Mouse (Mus musculus): ENCODE measurements around the gene Clec10a. TPM values are rescaled to one million over a fixed set of nuclear protein-coding genes. Genes with fewer than 3 reads are reported as not detected.

Clec10a gene
- polyA plus RNA-seq, 1 experiment from 2014 or later = 0.38 TPM

DNA sequence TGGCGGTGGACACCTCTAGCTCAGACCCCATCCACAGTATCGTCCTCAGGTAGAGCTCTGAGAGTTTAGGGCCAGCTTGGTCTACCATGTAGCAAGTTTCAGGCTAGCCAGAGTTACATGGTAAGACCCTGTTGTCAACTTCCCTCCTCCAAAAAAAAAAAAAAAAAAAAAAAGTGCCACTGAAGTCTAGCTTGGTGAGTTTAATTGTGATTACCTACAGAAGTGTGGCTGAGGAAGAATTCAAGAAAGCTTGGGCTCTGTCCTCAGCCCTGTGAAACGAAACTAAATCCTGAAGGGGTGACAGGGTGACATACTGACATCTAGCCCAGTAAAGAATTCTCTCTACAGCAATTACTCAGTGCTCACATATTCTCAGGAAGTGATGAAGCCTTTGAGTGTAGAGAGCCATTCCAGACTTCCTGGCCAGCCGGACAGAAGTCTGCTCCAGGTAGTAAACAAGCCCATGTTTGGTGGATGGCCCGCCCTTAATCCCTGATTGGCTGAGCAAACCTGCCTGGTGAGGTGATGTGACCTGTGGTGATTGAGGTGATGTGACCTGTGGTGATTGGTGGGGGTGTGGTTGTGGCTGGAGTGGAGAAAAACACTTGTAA lies 52.9 kb downstream of the Clec10a start:
- no peak overlapping the region for H3K9ac ChIP-seq (ENCODE audit: low read length)
- no peak overlapping the region for H3K4me3 ChIP-seq (ENCODE audit: low read depth, low read length)
- no peak for DNase-seq (ENCODE audit: low spot score)
- peaks cover 18% of the 10 kb centered on the region for H3K27me3 ChIP-seq (ENCODE audit: control insufficient read depth, insufficient read depth, low read length)
- no peak overlapping the region for H3K27ac ChIP-seq (ENCODE audit: low read depth, low read length)
- H3K9me3 ChIP-seq (ENCODE audit: control insufficient read depth, low read length) = no peaks in the 10 kb centered on the region
- no peaks in the 10 kb centered on the region for H3K36me3 ChIP-seq (ENCODE audit: control insufficient read depth, insufficient read depth, low read length)
- H3K4me2 ChIP-seq (ENCODE audit: low read depth) = no peak overlapping the region
- 77% methylated on average over 5 of the region's 5 CpGs for WGBS
- peaks cover 3% of the 10 kb centered on the region; the same call in 1 of the 2 replicates for H3K4me1 ChIP-seq (ENCODE audit: control insufficient read depth, insufficient read depth, low read length)
- ATAC-seq (ENCODE audit: insufficient read depth, low FRiP score, low TSS enrichment) = no peak

DNA sequence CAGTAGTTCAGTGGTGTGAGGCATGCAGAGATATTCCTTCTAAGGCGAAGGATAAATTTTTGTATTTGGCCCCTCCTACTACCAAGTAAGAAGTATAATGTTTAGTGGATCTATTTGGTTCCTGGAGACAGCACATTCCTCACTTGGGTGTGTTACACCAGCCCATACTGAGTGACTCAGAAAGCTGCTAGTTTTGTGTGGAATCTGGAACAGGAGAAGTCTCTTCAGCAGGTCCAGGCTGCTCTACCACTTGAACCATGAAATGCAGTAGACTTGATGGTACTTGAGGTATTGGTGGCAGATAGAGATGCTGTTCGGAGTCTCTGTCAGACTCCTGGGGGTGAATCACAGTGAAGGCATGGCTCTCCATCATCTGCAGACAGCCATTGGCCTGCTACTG lies 54.7 kb downstream of the Clec10a start:
- Histone ChIP-seq H3K9ac (ENCODE audit: low read length) (no peak overlapping the region), H3K9me3 (ENCODE audit: control insufficient read depth, low read length) (no peaks in the 10 kb centered on the region), H3K36me3 (ENCODE audit: control insufficient read depth, insufficient read depth, low read length) (no peaks in the 10 kb centered on the region), H3K4me2 (ENCODE audit: low read depth) (no peak overlapping the region), H3K4me3 (ENCODE audit: low read depth, low read length) (no peak overlapping the region), H3K27me3 (ENCODE audit: control insufficient read depth, insufficient read depth, low read length) (peaks cover 36% of the 10 kb centered on the region), H3K4me1 (ENCODE audit: control insufficient read depth, insufficient read depth, low read length) (peaks cover 16% of the 10 kb centered on the region), H3K27ac (ENCODE audit: low read depth, low read length) (no peak overlapping the region)
- no peak for ATAC-seq (ENCODE audit: insufficient read depth, low FRiP score, low TSS enrichment)
- 91% methylated on average over 2 of the region's 2 CpGs for WGBS
- no peak for DNase-seq (ENCODE audit: low spot score)

DNA sequence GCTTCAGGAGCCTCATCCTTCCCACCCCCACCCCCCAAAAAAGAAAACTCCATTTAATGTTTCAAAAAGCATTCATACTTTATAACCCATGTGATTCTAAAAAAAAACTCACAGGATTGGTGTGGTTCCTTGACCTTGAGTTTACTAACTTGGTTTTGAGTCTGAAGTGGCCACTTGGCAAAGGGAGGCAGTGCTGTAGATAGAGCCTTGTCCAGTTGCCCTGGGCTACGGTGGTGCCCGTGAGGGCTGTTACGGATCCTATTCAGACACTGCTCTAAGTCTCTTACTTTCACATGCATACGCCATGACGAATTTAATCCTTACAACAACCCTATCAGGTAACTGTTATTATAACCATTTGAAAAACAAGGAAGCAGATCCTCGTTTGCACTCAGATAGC lies 56.0 kb downstream of the Clec10a start:
- Histone ChIP-seq H3K9ac (ENCODE audit: low read length) (no peak overlapping the region), H3K4me2 (ENCODE audit: low read depth) (no peak overlapping the region), H3K4me1 (ENCODE audit: control insufficient read depth, insufficient read depth, low read length) (peaks cover 16% of the 10 kb centered on the region), H3K27me3 (ENCODE audit: control insufficient read depth, insufficient read depth, low read length) (peaks cover 47% of the 10 kb centered on the region), H3K9me3 (ENCODE audit: control insufficient read depth, low read length) (no peaks in the 10 kb centered on the region), H3K27ac (ENCODE audit: low read depth, low read length) (no peak overlapping the region), H3K4me3 (ENCODE audit: low read depth, low read length) (no peak overlapping the region), H3K36me3 (ENCODE audit: control insufficient read depth, insufficient read depth, low read length) (no peaks in the 10 kb centered on the region)
- DNase-seq (ENCODE audit: low spot score) = no peak
- WGBS = 84% methylated on average over 6 of the region's 6 CpGs
- no peak for ATAC-seq (ENCODE audit: insufficient read depth, low FRiP score, low TSS enrichment)

DNA sequence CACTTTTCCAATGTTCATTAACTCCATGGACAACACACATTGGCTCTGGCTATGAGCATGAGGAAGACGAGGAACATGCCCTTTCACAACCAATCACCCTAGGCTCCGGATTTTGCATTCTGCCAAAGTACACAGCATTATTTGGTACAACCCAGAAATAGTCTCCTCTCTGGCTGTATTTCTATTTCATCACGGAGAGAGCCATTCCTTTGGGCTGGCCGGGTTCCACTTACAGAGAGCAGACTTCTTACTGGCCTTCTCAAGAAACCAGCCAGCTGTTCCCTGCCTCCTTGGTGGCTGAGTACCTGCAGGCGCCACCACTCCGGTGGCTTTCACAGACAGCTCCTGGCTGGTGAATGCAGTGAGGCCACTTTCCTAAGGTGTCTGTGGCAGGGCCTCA lies 56.4 kb downstream of the Clec10a start, which contains the start of gene Slc16a11:
Gene Slc16a11, plus strand, starts transcription at position 330 of the 400 bp plus-strand sequence.
- WGBS = 67% methylated on average over 6 of the region's 6 CpGs
- H3K4me2 ChIP-seq (ENCODE audit: low read depth) = no peak within 1 kb of the TSS
- no peak within 1 kb of the TSS for H3K4me3 ChIP-seq (ENCODE audit: low read depth, low read length)
- no peak within 1 kb of the TSS for H3K27ac ChIP-seq (ENCODE audit: low read depth, low read length)
- H3K36me3 ChIP-seq (ENCODE audit: control insufficient read depth, insufficient read depth, low read length) = no peaks in the 10 kb centered on the region
- H3K4me1 ChIP-seq (ENCODE audit: control insufficient read depth, insufficient read depth, low read length) = peaks cover 16% of the 10 kb centered on the region
- no peaks in the 10 kb centered on the region for H3K9me3 ChIP-seq (ENCODE audit: control insufficient read depth, low read length)
- peaks cover 48% of the 10 kb centered on the region for H3K27me3 ChIP-seq (ENCODE audit: control insufficient read depth, insufficient read depth, low read length)
- DNase-seq (ENCODE audit: low spot score) (no peak), ATAC-seq (ENCODE audit: insufficient read depth, low FRiP score, low TSS enrichment) (no peak)
- H3K9ac ChIP-seq (ENCODE audit: low read length) = no peak within 1 kb of the TSS

DNA sequence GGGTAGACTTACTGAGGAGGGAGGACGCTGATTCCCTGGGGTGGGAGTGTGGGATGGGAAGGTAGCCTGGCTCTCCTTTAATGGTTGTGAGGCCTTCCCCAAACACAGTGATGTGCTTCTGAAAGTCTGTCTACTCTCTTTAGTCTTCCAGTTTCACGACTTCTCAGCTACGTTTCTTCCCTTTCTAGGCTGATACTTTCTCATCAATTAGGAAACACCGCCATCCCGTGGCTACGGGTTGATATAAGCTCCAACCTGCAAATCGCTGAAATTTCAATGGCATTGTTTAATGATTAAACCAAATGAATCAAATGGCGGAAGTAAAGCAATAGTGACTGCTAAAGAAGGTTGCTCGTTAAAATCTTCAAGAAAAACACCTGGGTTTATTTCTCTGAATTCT lies 56.9 kb downstream of the Clec10a start:
- Histone ChIP-seq H3K36me3 (ENCODE audit: control insufficient read depth, insufficient read depth, low read length) (no peaks in the 10 kb centered on the region), H3K4me3 (ENCODE audit: low read depth, low read length) (no peak overlapping the region), H3K27me3 (ENCODE audit: control insufficient read depth, insufficient read depth, low read length) (peaks cover 48% of the 10 kb centered on the region), H3K9ac (ENCODE audit: low read length) (no peak overlapping the region), H3K4me1 (ENCODE audit: control insufficient read depth, insufficient read depth, low read length) (peaks cover 16% of the 10 kb centered on the region), H3K27ac (ENCODE audit: low read depth, low read length) (no peak overlapping the region), H3K4me2 (ENCODE audit: low read depth) (no peak overlapping the region), H3K9me3 (ENCODE audit: control insufficient read depth, low read length) (no peaks in the 10 kb centered on the region)
- WGBS = 12% methylated on average over 9 of the region's 9 CpGs
- ATAC-seq (ENCODE audit: insufficient read depth, low FRiP score, low TSS enrichment) (no peak), DNase-seq (ENCODE audit: low spot score) (peak; percentile 56)

DNA sequence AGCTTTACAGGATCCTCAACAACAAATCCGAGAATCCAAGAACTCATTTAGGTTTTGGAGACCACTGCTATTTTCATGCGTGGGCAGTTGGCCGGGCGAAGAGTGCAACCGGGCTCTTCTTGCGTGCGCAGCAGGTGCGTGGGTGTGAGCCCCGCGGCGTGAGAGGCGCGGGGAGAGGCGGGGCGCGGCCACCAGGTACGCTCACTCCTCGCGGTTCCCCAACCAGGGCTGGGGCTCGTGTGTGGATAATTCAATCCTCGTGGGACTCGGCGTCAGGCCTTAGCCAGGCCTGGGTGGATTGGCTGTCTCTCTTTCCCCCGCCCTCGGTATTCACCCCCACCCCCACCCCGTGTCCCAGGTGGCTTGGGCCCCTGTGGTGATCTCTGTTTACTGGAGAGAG lies 57.7 kb downstream of the Clec10a start:
- Histone ChIP-seq H3K4me1 (ENCODE audit: control insufficient read depth, insufficient read depth, low read length) (peaks cover 17% of the 10 kb centered on the region), H3K9me3 (ENCODE audit: control insufficient read depth, low read length) (no peaks in the 10 kb centered on the region), H3K9ac (ENCODE audit: low read length) (peak overlapping the region; percentile 28), H3K27me3 (ENCODE audit: control insufficient read depth, insufficient read depth, low read length) (peaks cover 48% of the 10 kb centered on the region), H3K4me3 (ENCODE audit: low read depth, low read length) (peak overlapping the region; percentile 25), H3K4me2 (ENCODE audit: low read depth) (peak overlapping the region; percentile 47), H3K27ac (ENCODE audit: low read depth, low read length) (no peak overlapping the region), H3K36me3 (ENCODE audit: control insufficient read depth, insufficient read depth, low read length) (no peaks in the 10 kb centered on the region)
- WGBS = 7% methylated on average over 26 of the region's 26 CpGs
- DNase-seq (ENCODE audit: low spot score) (no peak), ATAC-seq (ENCODE audit: insufficient read depth, low FRiP score, low TSS enrichment) (no peak)

DNA sequence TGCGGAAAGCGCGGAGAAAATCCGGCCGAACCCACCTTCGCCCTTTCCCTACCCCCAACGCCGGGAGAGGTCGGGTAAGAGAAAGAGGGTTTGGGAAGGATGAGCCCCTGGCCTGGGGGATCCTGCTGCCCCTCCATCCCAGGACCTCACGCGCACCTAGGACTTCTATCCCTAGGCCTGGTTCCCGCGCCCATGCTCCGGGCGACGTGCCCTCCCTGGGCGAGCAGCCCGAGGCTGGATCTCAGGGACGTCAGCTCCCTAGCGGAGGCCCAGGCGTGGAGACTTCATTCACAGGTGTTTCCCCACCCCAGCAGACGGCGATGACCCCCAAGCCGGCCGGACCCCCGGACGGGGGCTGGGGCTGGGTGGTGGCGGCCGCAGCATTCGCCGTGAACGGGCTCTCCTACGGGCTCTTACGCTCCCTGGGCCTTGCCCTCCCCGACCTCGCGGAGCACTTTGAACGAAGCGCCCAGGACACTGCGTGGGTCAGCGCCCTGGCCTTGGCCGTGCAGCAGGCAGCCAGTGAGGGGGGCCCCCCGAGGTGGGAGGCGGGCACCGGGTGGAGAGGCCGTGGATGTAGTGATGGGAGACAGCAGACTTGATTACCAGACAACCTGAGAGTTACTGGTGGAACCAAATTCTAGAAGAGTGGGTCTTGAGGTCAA lies 58.3 kb downstream of the Clec10a start:
- H3K9me3 ChIP-seq (ENCODE audit: control insufficient read depth, low read length) = no peaks in the 10 kb centered on the region
- no peaks in the 10 kb centered on the region for H3K36me3 ChIP-seq (ENCODE audit: control insufficient read depth, insufficient read depth, low read length)
- no peak overlapping the region for H3K27ac ChIP-seq (ENCODE audit: low read depth, low read length)
- H3K9ac ChIP-seq (ENCODE audit: low read length) = peak overlapping the region; percentile 28
- peak; percentile 31; the same call in 1 of the 2 replicates for ATAC-seq (ENCODE audit: insufficient read depth, low FRiP score, low TSS enrichment)
- WGBS = 1% methylated on average over 46 of the region's 46 CpGs
- H3K27me3 ChIP-seq (ENCODE audit: control insufficient read depth, insufficient read depth, low read length) = peaks cover 48% of the 10 kb centered on the region
- peak overlapping the region; percentile 47 for H3K4me2 ChIP-seq (ENCODE audit: low read depth)
- no peak for DNase-seq (ENCODE audit: low spot score)
- peak overlapping the region; percentile 25 for H3K4me3 ChIP-seq (ENCODE audit: low read depth, low read length)
- peaks cover 23% of the 10 kb centered on the region for H3K4me1 ChIP-seq (ENCODE audit: control insufficient read depth, insufficient read depth, low read length)

DNA sequence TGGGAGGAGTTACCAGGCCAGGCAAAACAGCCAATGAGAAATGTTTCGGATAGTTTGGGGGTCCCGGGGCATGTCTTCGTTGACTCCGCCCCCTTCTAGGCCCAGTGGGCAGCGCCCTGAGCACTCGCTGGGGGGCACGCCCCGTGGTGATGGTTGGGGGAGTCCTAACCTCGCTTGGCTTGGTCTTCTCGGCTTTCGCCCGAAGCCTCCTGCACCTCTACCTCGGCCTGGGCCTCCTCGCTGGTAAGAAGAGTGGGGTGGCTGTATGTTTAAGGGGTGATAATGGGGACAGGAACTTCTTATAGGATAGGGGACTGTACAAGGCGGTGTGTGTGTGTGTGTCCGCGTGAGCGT lies 58.8 kb downstream of the Clec10a start:
- H3K36me3 ChIP-seq (ENCODE audit: control insufficient read depth, insufficient read depth, low read length) = no peaks in the 10 kb centered on the region
- H3K9ac ChIP-seq (ENCODE audit: low read length) = no peak overlapping the region
- 4% methylated on average over 18 of the region's 18 CpGs for WGBS
- peak overlapping the region; percentile 47 for H3K4me2 ChIP-seq (ENCODE audit: low read depth)
- H3K4me3 ChIP-seq (ENCODE audit: low read depth, low read length) = peak overlapping the region; percentile 25; the same call in 1 of the 2 replicates
- peaks cover 26% of the 10 kb centered on the region for H3K4me1 ChIP-seq (ENCODE audit: control insufficient read depth, insufficient read depth, low read length)
- H3K27ac ChIP-seq (ENCODE audit: low read depth, low read length) = no peak overlapping the region
- no peaks in the 10 kb centered on the region for H3K9me3 ChIP-seq (ENCODE audit: control insufficient read depth, low read length)
- DNase-seq (ENCODE audit: low spot score) = no peak
- ATAC-seq (ENCODE audit: insufficient read depth, low FRiP score, low TSS enrichment) = no peak
- H3K27me3 ChIP-seq (ENCODE audit: control insufficient read depth, insufficient read depth, low read length) = peaks cover 48% of the 10 kb centered on the region

DNA sequence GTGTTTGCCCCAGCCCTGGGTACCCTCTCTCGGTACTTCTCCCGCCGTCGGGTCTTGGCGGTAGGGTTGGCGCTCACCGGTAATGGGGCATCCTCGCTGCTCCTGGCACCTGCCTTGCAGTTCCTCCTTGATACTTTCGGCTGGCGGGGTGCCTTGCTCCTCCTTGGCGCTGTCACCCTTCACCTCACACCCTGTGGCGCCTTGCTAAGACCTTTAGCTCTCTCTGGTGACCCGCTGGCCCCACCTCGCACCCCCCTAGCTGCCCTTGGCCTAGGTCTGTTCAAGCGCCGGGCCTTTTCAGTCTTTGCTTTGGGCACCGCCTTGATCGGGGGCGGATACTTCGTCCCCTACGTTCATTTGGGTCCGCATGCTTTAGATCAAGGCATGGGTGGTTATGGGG lies 59.3 kb downstream of the Clec10a start:
- Histone ChIP-seq H3K9me3 (ENCODE audit: control insufficient read depth, low read length) (no peaks in the 10 kb centered on the region), H3K9ac (ENCODE audit: low read length) (no peak overlapping the region), H3K4me1 (ENCODE audit: control insufficient read depth, insufficient read depth, low read length) (peaks cover 28% of the 10 kb centered on the region), H3K27ac (ENCODE audit: low read depth, low read length) (no peak overlapping the region), H3K4me3 (ENCODE audit: low read depth, low read length) (0 out of 2 replicates have a peak overlapping the region, but pooled peaks have one; percentile 6), H3K36me3 (ENCODE audit: control insufficient read depth, insufficient read depth, low read length) (no peaks in the 10 kb centered on the region), H3K4me2 (ENCODE audit: low read depth) (no peak overlapping the region), H3K27me3 (ENCODE audit: control insufficient read depth, insufficient read depth, low read length) (peaks cover 48% of the 10 kb centered on the region)
- DNase-seq (ENCODE audit: low spot score) (no peak), ATAC-seq (ENCODE audit: insufficient read depth, low FRiP score, low TSS enrichment) (no peak)
- 6% methylated on average over 22 of the region's 22 CpGs for WGBS
